Mouse (Mus musculus) brown adipose tissue, adult 24 weeks (tissue): ENCODE results near the gene Mrpl35. TPM values are rescaled to one million over a fixed set of nuclear protein-coding genes. Genes with fewer than 3 reads are reported as not detected.

Source experiments
- H3K27ac ChIP-seq: fragments of 200-500 bp; replicated peaks from 2 replicates; pipeline ENCODE4 v1.5.1; 2012; ENCODE audit warnings: low read depth, mild to moderate bottlenecking, low read length
- H3K4me1 ChIP-seq: fragments of 200-500 bp; 2 replicates; pipeline ENCODE4 v1.6.1; 2012; ENCODE audit warnings: low read length, mixed read lengths; ENCODE audit not compliant: control insufficient read depth, insufficient read depth, insufficient read length
- H3K4me3 ChIP-seq: fragments of 200-500 bp; 2 replicates; pipeline ENCODE4 v1.5.1; 2012; ENCODE audit warnings: low read depth, mild to moderate bottlenecking, low read length, moderate library complexity; ENCODE audit not compliant: insufficient read depth
- polyA plus RNA-seq: library from polyadenylated mRNA; stranded (reverse); fragments of >200 nt; gene quantifications from 2 replicates; pipeline ENCODE4 v1.2.4, GENCODE M21; 2012; ENCODE audit not compliant: missing spikeins, insufficient read depth, insufficient read length

Mrpl35 gene
- polyA plus RNA-seq, 1 experiment = 94.4 TPM

- Histone ChIP-seq H3K4me1 (no peaks in the 10 kb centered on the region), H3K4me3 (no peak overlapping the region), H3K27ac (no peak overlapping the region)
Observed at GRCm38 (mm10) chr6:71771282-71771681, 55.5 kb downstream of the Mrpl35 start.

- H3K4me3 ChIP-seq = no peak overlapping the region
- no peak overlapping the region for H3K27ac ChIP-seq
- no peaks in the 10 kb centered on the region for H3K4me1 ChIP-seq
Observed at GRCm38 (mm10) chr6:71770856-71771255, 55.9 kb downstream of the Mrpl35 start.

GRCm38 (mm10) chr6:71769901-71770690, 56.7 kb downstream of the Mrpl35 start:
- no peak overlapping the region for H3K4me3 ChIP-seq
- H3K4me1 ChIP-seq = no peaks in the 10 kb centered on the region
- H3K27ac ChIP-seq = no peak overlapping the region

GRCm38 (mm10) chr6:71767761-71768160, 59.0 kb downstream of the Mrpl35 start:
- H3K27ac ChIP-seq = no peak overlapping the region
- no peak overlapping the region for H3K4me3 ChIP-seq
- no peaks in the 10 kb centered on the region for H3K4me1 ChIP-seq

Other genes with a start within 250 kb of the Mrpl35 start
- gene Kdm3a, start 194.0 kb downstream of the Mrpl35 start, polyA plus RNA-seq = 11.6 and 13.7 TPM in 2 replicates
- gene Reep1, start 119.4 kb downstream of the Mrpl35 start, polyA plus RNA-seq = 0.79 and 1.4 TPM in 2 replicates
- gene Immt, start 4.4 kb upstream of the Mrpl35 start, polyA plus RNA-seq = 660 and 701 TPM in 2 replicates
- gene Ptcd3, start 81.8 kb upstream of the Mrpl35 start, polyA plus RNA-seq = 114 and 147 TPM in 2 replicates
- gene Polr1a, start 82.1 kb upstream of the Mrpl35 start, polyA plus RNA-seq = 11.1 and 12.6 TPM in 2 replicates